Mouse (Mus musculus) frontal cortex, postnatal 25 days (tissue): Measurements from ENCODE around the gene Atp2b2.

Experiments used
- DNase-seq, 2 experiments: peaks; one replicate each; pipeline ENCODE4 v3.0.0; 2022; ENCODE audit warnings: low spot score in 2 of 2

Gene Atp2b2

DNA sequence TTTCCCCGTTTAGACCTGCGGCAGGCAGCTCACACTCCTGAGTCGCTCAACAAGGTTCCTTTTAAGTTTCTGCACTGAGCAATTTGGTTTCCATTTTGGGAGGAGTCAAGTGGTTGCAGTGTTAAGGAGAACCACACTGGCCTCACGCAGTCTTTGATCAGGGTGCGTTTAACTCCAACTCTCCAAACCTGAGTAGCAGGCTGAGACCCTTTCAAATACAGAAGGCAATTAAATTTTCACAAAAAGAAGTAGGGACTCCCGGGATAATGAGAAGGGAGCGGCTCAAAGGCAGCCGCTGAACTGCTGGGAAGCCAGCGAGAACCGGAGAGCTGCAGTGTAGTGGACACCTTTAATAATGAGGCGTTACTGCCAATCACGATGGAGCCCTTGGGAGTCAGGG, 100.1 kb downstream of the Atp2b2 start:
- no peak for DNase-seq

DNA sequence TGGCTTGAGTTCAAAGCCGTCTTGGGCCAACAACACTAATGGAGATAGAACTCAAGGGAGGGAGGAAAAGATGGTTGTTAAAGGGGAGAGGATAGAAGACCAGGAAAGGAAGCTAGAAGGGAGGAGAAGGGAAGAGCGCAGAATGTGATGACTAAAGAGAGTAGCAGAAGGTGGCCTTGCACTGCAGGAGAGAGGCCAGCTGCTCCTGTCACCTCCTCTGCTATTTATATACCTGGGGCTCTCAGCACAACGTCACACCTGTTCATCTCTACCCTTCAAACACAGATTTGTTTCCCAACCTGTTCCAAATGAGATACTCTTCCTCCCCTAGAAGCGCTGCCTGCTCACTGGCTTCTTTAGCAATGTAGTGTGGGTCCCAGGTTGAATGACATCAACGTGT, 101.1 kb downstream of the Atp2b2 start:
- DNase-seq = no peak

DNA sequence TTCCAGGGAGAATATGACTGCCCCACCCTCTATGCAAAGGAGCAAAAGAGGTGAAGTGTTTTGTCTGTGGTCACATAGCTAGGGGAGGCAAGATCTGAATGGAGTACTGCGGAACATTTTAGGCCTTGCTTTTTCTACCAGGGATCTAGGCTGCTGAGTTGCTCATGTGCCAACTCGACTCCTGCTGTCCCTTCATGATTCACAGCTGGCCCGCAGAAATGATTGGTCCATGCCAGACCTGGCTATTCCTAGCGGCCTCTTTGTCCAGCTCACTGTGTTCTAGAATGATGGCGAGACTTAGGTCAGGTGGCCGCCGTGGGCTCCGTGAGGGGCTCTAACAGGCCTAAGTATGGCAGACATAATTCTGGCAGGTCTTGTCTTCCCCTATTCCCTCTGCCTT, 103.0 kb downstream of the Atp2b2 start:
- DNase-seq = no peak

DNA sequence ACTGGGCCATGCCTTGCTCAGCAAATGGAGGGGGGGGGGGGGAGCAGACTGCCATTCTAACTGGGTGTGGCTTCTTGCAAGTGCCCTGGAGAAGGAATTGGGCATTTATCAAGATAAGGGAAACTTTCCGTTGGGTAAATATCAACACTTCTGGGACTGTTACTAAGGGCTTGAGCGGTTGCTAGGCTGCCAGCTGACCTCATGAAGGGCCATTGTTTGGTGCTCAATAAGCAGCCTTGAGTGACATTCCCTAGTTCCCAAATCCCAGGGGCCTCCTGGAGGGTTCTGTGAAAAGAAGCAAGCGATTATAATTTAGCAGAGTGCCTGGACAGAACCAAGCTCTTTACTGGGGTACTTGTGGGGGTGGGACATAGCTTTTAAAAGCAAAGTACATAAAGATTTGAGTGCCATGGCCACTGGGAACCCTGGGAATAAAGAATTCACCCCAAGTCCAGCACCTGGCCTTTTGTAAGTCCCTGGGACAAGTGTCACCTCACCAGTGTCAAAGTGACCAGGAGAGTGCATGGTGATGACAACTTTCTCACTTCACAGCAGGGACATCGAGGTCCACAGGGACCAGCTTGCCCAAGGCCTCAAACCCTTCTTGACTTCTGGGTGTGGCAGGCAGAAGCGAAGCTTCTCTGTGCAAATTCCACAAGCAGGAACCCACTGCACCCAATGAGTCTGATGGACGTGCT, 105.5 kb downstream of the Atp2b2 start:
- DNase-seq = no peak

DNA sequence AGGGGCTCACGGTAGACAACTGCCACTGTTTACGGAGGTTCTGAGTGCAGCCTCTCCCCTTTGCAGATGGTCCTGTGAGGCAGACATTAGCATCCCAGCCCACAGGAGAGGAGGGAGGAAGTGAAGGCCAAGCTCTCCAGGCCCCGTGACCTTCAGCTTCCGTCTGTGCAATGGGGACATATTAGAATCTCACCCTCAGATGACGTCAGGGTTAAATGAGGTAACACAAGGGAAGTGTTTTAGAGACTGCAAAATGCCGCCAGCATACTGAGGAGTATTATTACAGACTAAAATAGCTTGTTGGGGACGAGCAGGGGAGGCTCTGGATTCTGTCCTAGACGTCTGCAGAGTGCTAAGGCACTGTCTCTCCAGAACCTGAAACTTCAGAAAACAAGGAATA, 106.3 kb downstream of the Atp2b2 start:
- no peak for DNase-seq

DNA sequence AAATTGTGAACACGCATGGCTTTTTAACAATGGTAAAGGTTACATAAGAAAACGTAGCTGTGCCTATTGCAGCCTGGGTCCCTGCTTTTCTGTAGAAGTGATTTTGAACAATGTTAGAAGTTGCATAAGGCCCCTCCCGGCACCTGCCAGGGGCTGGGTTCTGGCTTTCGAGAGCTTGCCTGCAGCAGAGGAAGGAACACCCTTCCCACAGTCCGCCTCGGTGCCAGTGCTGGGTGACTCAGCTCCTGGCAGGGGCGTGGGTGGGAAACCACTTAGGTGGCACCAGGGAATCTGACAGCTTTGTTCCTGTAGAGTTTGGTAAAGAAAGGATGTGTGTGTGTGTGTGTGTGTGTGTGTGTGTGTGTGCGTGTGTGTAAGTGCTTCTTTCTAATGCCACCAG, 107.7 kb downstream of the Atp2b2 start:
- DNase-seq = peak; percentile 74 to 87

DNA sequence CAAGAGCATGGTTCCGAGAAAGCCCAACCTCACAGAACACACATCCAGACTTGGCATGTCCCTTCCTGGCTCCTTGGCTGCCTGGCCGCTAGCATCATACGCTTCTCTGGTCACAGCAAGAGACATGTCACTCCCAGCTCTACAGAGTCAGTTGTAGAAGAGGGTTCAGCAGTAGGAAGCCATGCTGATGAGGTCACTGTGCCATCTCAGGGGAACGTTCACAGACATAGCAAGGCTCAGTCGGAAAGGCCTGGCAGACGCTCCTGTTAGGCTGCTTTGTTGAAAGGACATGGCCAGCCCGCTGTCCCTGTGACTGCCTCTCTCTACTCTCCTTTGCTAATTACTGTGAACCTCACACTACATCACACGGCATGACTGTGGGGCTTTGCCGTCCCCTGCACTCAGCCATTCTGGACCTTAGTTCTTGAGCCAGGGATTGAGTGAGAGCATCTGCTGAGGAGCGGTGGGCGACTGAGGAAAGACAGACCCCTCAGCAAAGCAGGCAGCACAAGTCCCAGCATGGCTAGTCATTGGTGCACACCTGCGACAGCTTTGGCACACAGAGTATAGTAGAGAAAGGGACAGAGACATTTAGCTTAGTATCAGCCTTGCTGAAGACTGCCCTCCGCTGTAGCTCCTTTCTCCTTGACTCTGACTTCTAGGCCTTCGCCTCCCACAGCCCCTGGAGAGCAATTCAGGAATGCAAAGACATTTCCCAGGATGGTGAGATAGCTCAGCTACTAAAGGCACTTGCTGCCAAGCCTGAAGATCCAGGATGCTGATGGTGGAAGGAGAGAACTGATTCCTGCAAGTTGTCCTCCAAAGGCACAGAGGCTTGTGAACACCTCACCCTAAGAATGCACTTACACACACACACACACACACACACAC, 108.9 kb downstream of the Atp2b2 start:
- DNase-seq = no peak

DNA sequence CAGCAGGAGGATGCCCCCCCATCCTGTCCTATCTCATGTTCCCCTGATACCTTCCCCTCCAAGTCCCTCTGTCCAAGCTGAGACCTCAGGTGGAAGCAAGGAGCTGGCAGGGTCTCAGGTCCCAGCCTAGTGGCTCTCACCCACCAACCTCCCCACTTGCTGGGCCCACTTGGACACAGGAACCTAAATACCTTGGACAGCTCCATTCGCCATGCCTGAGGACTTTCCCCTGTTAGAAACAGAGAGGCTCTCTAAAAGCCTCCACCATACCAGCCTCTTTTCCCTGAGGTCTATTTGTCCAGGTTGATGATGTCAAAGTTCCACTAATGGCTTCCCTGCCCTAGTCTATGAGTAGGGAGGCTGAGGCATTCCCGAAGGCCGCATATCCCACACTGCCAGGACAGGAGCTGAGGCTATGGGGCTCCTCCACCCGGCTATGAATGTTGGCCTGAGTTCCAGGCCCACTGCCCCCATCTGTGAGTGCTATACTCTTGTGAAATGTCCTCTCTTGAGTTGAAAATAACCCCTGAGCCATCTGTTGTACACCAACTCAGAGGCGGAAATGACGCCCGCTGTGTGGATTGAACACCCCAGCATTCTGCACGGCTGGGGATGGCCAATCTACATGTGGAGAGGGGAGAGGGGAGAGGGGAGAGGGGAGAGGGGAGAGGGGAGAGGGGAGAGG, 113.1 kb downstream of the Atp2b2 start:
- DNase-seq = peak in 1 of 2 experiments; percentile 39

DNA sequence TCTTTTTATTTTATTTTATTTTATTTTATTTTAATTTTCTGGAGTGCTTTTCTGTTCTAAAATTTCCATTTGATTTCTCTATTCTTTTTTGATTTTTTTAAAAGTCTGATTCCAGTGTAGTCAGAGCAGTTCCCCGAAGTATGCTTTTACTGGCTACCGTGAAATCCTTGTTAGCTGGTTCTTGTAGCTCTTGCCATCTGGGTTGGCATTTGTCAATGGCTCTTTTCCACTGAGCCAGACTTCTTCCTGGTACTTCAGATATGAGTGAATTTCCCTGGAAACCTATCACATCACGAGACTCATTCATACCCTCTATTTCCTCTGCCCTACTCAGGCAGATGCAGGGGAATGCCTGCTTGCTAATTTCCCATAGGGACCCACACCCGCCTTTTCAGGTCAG, 119.2 kb downstream of the Atp2b2 start:
- no peak for DNase-seq

DNA sequence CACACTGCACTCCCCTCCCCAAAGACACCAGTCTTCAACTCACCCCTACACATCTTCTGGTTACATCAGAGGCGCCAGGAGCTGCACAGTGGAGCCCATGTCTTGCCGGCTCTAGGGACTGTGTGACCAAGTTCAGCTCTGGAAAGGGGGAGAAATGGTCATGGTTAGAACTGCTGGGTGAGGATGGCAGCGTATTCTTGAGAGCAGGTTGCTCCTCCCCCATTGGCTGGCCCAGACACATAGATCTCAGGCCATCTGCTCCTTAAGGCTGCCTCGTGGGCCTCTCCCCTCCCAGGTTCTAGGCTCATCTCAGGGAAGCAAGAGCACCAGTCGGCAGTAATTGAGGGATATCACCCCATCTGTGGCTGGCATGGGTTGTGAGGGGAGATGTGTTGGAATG, 121.9 kb downstream of the Atp2b2 start:
- no peak for DNase-seq

DNA sequence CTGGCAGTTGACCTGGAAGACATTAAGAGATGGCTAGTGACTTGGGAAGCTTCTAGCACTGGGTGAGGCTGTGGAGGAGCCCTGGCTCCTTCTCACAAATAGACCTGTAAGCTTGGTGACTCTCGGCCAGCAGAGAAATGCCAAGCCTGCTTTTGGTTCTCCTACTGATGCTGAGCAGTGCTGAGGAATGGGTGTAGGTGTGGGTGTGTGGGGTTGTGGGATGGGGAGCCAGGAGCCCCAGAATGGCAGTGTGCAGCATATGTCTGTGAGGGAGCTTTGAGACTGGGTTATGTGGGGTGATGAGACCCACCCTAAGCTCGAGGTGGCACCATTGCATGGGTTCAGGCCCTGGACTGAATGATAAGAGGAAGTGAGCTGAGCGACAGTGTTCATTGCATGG, 129.7 kb downstream of the Atp2b2 start:
- no peak for DNase-seq

DNA sequence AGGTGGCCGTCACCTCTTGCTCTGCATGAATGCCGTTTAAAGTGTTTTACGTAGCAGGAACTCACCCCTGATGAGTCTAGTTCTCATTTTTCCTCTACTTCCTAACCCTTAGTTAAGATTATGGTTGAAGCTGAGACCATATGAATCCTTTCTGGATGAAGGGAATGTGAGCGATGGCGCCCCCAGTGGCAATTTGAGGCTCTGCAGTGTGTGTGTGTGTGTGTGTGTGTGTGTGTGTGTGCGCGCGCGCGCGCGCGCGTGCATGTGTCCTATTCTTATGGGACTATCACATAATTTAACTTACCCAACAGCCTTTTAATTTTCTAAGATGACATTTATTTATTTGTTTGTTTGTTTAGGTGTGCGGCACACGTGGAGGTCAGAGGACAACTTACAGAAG, 131.3 kb downstream of the Atp2b2 start:
- no peak for DNase-seq

DNA sequence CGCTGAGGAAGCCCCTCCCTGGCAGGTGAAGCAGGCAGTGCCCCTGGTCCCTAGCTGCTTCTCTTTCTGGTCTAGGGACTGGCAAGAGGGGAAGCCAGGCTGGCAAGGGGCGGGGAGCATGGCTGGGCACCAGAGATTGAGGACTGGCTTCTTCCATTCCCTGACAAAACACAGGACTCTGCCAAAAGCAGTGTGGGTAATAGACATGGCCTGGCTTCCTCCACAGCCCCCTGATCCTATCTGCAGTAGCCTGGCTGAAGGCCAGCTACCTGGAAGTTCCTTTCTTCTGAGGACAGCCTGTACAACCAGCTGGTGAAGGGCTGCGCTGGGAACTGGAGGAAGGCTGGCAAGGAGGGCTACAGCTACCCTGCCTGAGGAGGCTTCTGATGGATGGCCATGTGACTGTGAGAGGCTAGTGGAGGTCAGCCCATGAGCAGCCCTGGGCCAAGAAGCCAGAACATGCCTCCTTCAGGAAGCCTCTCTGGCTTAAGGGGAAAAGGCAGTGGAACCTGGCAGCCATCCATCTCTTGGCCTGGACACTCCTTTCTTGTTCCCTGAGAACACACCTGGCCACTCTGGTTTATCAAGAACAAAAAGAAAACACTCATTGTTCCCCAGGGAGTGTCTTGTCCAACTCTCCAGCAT, 131.9 kb downstream of the Atp2b2 start:
- no peak for DNase-seq

DNA sequence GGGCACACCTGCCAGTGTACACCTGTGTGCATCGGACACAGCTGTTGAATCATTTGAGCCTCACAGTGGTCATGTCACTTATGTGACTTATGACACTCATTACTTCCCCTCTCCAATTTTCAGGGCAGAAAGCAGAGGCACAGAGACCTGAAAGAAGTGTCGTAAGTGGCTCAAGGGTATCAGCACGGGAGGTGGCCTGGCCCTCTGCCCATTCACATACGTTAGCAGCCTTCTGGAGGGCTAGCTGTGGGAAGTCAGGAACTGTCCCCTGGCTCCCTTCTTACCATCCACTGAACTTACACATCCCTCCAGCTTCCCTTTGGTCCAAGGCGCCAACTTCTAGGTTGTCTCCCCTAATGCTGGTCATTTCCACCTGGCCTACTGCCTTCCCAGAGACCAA, 132.6 kb downstream of the Atp2b2 start:
- no peak for DNase-seq

DNA sequence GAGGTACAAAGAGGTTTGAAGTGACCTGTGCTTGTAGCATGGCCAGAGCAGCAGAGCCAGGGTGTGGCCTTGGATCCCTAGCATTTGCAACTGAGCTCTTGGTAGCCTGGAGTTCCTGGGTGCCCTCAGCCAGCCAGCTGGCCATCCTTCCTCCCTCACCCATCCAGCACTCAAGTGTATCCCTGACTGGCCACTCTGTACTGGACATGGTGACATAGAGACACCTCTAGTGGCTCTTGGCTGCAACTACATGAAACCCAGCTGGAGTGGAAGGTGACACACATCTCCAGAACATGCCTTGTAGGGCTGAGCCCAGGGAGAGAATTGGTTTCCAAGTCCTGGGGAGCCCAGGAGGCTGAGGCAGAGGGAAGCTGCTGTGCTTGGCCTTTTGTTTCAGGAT, 134.3 kb downstream of the Atp2b2 start:
- no peak for DNase-seq

DNA sequence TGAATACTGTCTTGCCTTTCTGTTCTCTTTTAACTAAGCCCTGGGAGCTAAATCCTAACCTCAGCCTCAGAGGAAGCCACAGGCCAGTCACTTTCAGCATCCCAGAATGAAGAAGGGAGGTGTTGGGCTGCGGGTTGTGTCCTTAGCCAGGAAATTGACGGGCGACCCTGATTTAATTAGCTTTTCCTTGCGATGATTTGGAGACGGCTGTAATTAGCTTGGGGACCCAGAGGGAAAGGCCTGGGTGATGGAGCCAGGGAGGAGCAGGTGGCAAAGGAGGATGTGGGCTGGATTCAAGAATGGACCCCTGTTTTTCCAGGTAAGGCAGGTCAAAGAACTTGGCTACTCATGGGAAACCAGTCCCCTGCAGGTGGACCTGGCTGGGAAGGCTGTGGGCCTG, 138.0 kb downstream of the Atp2b2 start:
- DNase-seq = no peak

DNA sequence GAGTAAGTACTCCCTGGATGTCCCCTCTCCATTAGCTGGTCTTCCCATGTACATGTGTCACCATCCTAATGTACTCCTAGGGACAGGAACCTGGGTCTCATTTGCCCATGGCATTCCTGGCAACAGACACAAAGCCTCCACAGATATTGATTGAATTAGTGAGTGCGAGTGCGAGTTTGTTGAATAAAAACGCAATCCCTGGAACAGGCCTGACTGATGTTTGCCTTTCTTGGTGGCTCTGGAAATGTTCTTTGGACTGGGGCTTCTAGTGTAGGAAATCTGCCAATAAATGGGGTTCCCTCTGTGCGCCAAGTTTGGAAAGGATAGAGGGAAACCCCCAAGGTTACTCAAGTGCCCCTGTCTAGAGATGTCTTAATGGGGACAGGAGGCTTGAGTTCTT, 146.4 kb downstream of the Atp2b2 start:
- no peak for DNase-seq

DNA sequence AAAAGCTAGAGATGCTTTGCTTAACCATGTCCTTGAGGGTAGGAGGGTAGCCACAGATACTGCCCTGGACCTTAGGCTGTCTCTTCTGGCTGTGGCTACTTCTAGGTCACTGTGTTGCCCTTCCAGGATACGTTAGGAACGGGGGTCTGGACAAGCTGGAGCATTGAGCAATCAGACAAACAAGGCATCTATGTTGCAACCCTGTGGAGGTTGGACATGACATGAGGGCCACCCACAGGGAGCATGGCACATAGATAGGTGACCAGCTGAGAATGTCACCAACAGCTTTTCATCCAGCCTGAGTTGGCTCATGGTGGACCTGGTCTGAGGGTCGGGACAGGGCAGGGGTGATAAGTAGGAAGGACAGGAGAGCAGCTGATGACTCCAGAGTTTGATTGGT, 148.4 kb downstream of the Atp2b2 start:
- no peak for DNase-seq

DNA sequence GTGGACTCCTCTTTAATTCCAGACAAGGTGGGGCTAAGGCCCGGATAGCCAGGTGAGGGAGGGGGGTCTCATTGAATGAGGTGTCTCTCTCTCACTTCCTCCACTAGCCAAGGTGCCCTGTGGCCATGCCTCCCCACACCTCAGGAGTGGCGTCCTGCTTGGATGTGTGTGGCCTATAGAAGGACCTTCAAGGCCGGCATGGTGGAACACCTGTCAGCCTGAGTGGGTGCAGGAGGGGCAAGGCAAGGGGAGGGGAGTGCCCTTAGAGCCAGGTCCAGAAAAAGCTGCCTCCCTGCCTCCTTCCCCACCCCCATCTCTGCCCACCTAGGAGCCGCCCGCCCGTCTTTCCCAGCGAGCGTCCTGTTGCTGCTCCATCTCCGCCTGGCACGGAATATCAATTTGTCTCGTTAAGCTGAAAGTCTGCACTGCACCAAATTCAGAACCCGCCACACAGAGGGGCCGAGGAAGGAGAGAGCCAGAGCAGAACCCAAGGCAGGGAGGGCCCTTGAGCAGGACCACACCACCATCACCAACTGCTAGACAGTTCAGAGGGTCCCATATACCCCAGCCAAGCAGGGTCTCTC, 150.2 kb downstream of the Atp2b2 start:
- DNase-seq = no peak

DNA sequence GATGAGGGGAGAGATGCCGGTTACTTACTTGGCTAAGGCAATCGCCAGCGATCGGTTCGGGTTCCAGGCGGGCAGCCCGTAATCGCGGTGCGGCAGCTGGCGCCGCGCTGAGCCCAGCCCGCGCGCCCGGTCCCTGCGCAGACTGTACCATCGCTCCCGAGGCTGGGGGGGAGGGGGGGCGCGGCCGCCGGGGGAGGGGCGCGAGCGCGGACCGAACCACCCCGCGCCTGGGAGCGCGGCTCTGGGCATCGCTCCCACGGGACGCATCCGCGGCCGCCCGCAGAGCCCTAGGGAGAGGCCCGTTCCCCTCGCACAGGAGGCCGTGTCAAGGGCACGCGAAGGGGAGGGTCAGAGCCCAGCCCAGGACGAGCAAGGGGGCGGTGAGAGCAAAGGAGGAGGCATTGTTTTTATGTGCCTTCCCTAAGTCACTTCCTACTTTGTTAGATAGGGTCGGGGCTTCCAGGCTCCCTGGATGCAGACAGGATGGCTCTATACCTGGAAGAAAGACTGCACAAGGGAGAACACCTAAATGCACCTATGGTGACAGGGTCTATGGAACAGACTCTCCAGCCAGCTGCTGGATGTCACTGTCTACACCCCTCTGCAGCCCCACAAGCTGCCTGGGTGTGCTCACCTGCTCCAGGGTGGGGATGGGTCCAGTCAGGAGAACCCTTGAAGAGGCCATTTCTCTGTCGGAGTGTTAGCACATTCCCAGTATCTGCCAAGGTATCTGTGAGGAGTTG, 151.0 kb downstream of the Atp2b2 start:
- no peak for DNase-seq

DNA sequence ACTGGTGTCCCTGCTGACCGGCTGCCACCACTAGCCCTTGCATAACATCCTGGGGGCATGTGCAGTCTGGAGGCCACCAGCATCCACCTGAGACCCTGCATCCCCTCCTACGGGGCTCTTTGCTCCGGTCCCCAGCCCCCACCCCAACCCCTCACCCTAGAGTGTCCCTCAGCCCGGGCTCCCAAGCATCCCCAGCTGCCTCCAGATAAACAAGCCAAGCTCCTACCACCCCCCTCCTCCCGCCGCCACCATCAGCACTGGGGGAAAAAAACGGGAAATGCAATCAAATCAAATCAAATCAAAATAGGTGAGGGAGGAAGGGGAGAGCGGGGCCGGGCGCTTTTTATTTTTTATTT, 151.6 kb downstream of the Atp2b2 start:
- DNase-seq = no peak
